Mouse (Mus musculus): Measurements from ENCODE around the gene Mdga1. TPM values are rescaled to one million over a fixed set of nuclear protein-coding genes. Genes with fewer than 3 reads are reported as not detected.

The Mdga1 gene
- polyA plus RNA-seq, 1 experiment from 2014 or later: 10.2 TPM

GRCm38 (mm10) chr17:29979020-29979419, 9.1 kb upstream of the Mdga1 start:
- ATAC-seq (ENCODE audit: low read depth): no peak
- 0 out of 2 replicates have a peak, but pooled peaks cover 4% of the 10 kb centered on the region for H3K4me1 ChIP-seq (replicated peaks)

GRCm38 (mm10) chr17:29975731-29976130, 5.8 kb upstream of the Mdga1 start:
- no peak overlapping the region for H3K27ac ChIP-seq (replicated peaks)
- ATAC-seq (ENCODE audit: low read depth): peak; percentile 87
- no peak overlapping the region for H3K4me3 ChIP-seq
- no peaks in the 10 kb centered on the region for H3K36me3 ChIP-seq
- H3K27me3 ChIP-seq: no peaks in the 10 kb centered on the region
- H3K4me2 ChIP-seq: no peak overlapping the region
- 3% methylated on average over 8 of the region's 8 CpGs for WGBS
- H3K9ac ChIP-seq: no peak overlapping the region
- H3K4me1 ChIP-seq (replicated peaks): peaks cover 9% of the 10 kb centered on the region
- H3K9me3 ChIP-seq: no peaks in the 10 kb centered on the region

More at GRCm38 (mm10) chr17:29979020-29979419, 9.1 kb upstream of the Mdga1 start:
- no peaks in the 10 kb centered on the region for H3K36me3 ChIP-seq
- H3K4me3 ChIP-seq: no peak overlapping the region
- H3K27me3 ChIP-seq: no peaks in the 10 kb centered on the region
- H3K9me3 ChIP-seq: no peaks in the 10 kb centered on the region
- H3K4me2 ChIP-seq: no peak overlapping the region
- no peak overlapping the region for H3K9ac ChIP-seq
- no peak overlapping the region for H3K27ac ChIP-seq (replicated peaks)
- WGBS: 50% methylated on average over 4 of the region's 4 CpGs

- H3K36me3 ChIP-seq: no peaks in the 10 kb centered on the region
- WGBS: 90% methylated on average over 7 of the region's 7 CpGs
- H3K9me3 ChIP-seq: no peaks in the 10 kb centered on the region
- H3K4me3 ChIP-seq: no peak overlapping the region
- ATAC-seq (ENCODE audit: low read depth): no peak
- H3K9ac ChIP-seq: no peak overlapping the region
- no peaks in the 10 kb centered on the region for H3K27me3 ChIP-seq
- no peak overlapping the region for H3K27ac ChIP-seq (replicated peaks)
- H3K4me1 ChIP-seq (replicated peaks): peaks cover 20% of the 10 kb centered on the region
- H3K4me2 ChIP-seq: no peak overlapping the region
These were observed 3.3 kb upstream of the Mdga1 start for GRCm38 (mm10) chr17:29973226-29973625.

- H3K27ac ChIP-seq (replicated peaks): no peak overlapping the region
- no peaks in the 10 kb centered on the region for H3K36me3 ChIP-seq
- H3K4me1 ChIP-seq (replicated peaks): peaks cover 20% of the 10 kb centered on the region
- H3K27me3 ChIP-seq: no peaks in the 10 kb centered on the region
- H3K4me3 ChIP-seq: no peak overlapping the region
- no peak overlapping the region for H3K9ac ChIP-seq
- no peaks in the 10 kb centered on the region for H3K9me3 ChIP-seq
- 45% methylated on average over 15 of the region's 15 CpGs for WGBS
- no peak overlapping the region for H3K4me2 ChIP-seq
- ATAC-seq (ENCODE audit: low read depth): no peak
These were observed 2.0 kb upstream of the Mdga1 start for GRCm38 (mm10) chr17:29971761-29972432.

- Histone ChIP-seq H3K36me3 (no peaks in the 10 kb centered on the region), H3K4me1 (replicated peaks) (peaks cover 44% of the 10 kb centered on the region), H3K27ac (replicated peaks) (peak overlapping the region; percentile 33; the same call in 1 of the 2 replicates), H3K9me3 (no peaks in the 10 kb centered on the region), H3K4me2 (peak overlapping the region; percentile 35), H3K9ac (peak overlapping the region; percentile 31; the same call in 1 of the 2 replicates), H3K4me3 (no peak overlapping the region), H3K27me3 (peaks cover 6% of the 10 kb centered on the region; the same call in 1 of the 2 replicates)
- WGBS: 2% methylated on average over 5 of the region's 5 CpGs
- no peak for ATAC-seq (ENCODE audit: low read depth)
These were observed 4.4 kb downstream of the Mdga1 start for GRCm38 (mm10) chr17:29965506-29965905.

- Histone ChIP-seq H3K9me3 (0 out of 2 replicates have a peak, but pooled peaks cover 8% of the 10 kb centered on the region), H3K4me2 (peak overlapping the region; percentile 35), H3K36me3 (no peaks in the 10 kb centered on the region), H3K9ac (peak overlapping the region; percentile 31; the same call in 1 of the 2 replicates), H3K4me1 (replicated peaks) (peaks cover 34% of the 10 kb centered on the region), H3K27me3 (peaks cover 6% of the 10 kb centered on the region; the same call in 1 of the 2 replicates), H3K4me3 (no peak overlapping the region), H3K27ac (replicated peaks) (no peak overlapping the region)
- ATAC-seq (ENCODE audit: low read depth): peak; percentile 33; the same call in 1 of the 2 replicates
- WGBS: 1% methylated on average over 11 of the region's 11 CpGs
These were observed 6.1 kb downstream of the Mdga1 start for GRCm38 (mm10) chr17:29963730-29964259.

GRCm38 (mm10) chr17:29955880-29956279, 14.0 kb downstream of the Mdga1 start:
- peaks cover 3% of the 10 kb centered on the region; the same call in 1 of the 2 replicates for H3K4me1 ChIP-seq (replicated peaks)
- H3K9me3 ChIP-seq: 0 out of 2 replicates have a peak, but pooled peaks cover 8% of the 10 kb centered on the region
- no peaks in the 10 kb centered on the region for H3K27me3 ChIP-seq
- H3K36me3 ChIP-seq: no peaks in the 10 kb centered on the region
- H3K4me2 ChIP-seq: no peak overlapping the region
- H3K27ac ChIP-seq (replicated peaks): no peak overlapping the region
- H3K4me3 ChIP-seq: no peak overlapping the region
- 78% methylated on average over 8 of the region's 8 CpGs for WGBS
- no peak overlapping the region for H3K9ac ChIP-seq
- no peak for ATAC-seq (ENCODE audit: low read depth)

GRCm38 (mm10) chr17:29954316-29954715, 15.6 kb downstream of the Mdga1 start:
- H3K4me3 ChIP-seq: no peak overlapping the region
- 0 out of 2 replicates have a peak, but pooled peaks cover 5% of the 10 kb centered on the region for H3K9me3 ChIP-seq
- 77% methylated on average over 5 of the region's 5 CpGs for WGBS
- H3K4me2 ChIP-seq: no peak overlapping the region
- no peaks in the 10 kb centered on the region for H3K36me3 ChIP-seq
- H3K27ac ChIP-seq (replicated peaks): no peak overlapping the region
- H3K27me3 ChIP-seq: no peaks in the 10 kb centered on the region
- ATAC-seq (ENCODE audit: low read depth): no peak
- H3K9ac ChIP-seq: no peak overlapping the region
- peaks cover 5% of the 10 kb centered on the region; the same call in 1 of the 2 replicates for H3K4me1 ChIP-seq (replicated peaks)

- ATAC-seq (ENCODE audit: low read depth): no peak
- no peak overlapping the region for H3K4me3 ChIP-seq
- 55% methylated on average over 6 of the region's 6 CpGs for WGBS
- H3K27me3 ChIP-seq: no peaks in the 10 kb centered on the region
- no peaks in the 10 kb centered on the region for H3K9me3 ChIP-seq
- no peaks in the 10 kb centered on the region for H3K36me3 ChIP-seq
- no peak overlapping the region for H3K27ac ChIP-seq (replicated peaks)
- H3K4me2 ChIP-seq: no peak overlapping the region
- no peak overlapping the region for H3K9ac ChIP-seq
- peaks cover 9% of the 10 kb centered on the region for H3K4me1 ChIP-seq (replicated peaks)
These were observed 18.8 kb downstream of the Mdga1 start for GRCm38 (mm10) chr17:29951100-29951499.

GRCm38 (mm10) chr17:29950574-29950973, 19.3 kb downstream of the Mdga1 start:
- Histone ChIP-seq H3K27me3 (no peaks in the 10 kb centered on the region), H3K9ac (no peak overlapping the region), H3K4me1 (replicated peaks) (peaks cover 9% of the 10 kb centered on the region), H3K27ac (replicated peaks) (no peak overlapping the region), H3K36me3 (no peaks in the 10 kb centered on the region), H3K4me3 (no peak overlapping the region), H3K9me3 (no peaks in the 10 kb centered on the region), H3K4me2 (no peak overlapping the region)
- no peak for ATAC-seq (ENCODE audit: low read depth)
- 78% methylated on average over 8 of the region's 8 CpGs for WGBS

- ATAC-seq (ENCODE audit: low read depth): no peak
- H3K4me1 ChIP-seq (replicated peaks): peaks cover 16% of the 10 kb centered on the region
- WGBS: 65% methylated on average over 5 of the region's 5 CpGs
- no peaks in the 10 kb centered on the region for H3K27me3 ChIP-seq
- no peaks in the 10 kb centered on the region for H3K9me3 ChIP-seq
- H3K27ac ChIP-seq (replicated peaks): no peak overlapping the region
- no peak overlapping the region for H3K4me2 ChIP-seq
- no peaks in the 10 kb centered on the region for H3K36me3 ChIP-seq
- H3K4me3 ChIP-seq: no peak overlapping the region
- no peak overlapping the region for H3K9ac ChIP-seq
These were observed 22.6 kb downstream of the Mdga1 start for GRCm38 (mm10) chr17:29947271-29947714.

- ATAC-seq (ENCODE audit: low read depth): no peak
- Histone ChIP-seq H3K4me1 (replicated peaks) (peaks cover 14% of the 10 kb centered on the region), H3K9ac (no peak overlapping the region), H3K4me3 (no peak overlapping the region), H3K27ac (replicated peaks) (no peak overlapping the region), H3K4me2 (no peak overlapping the region), H3K36me3 (no peaks in the 10 kb centered on the region), H3K27me3 (no peaks in the 10 kb centered on the region), H3K9me3 (no peaks in the 10 kb centered on the region)
- 89% methylated on average over 11 of the region's 11 CpGs for WGBS
These were observed 25.5 kb downstream of the Mdga1 start for GRCm38 (mm10) chr17:29944376-29944775.

Measured in neural tube, embryonic 13.5 days (tissue).